Mouse (Mus musculus): Measurements from ENCODE around the gene Cyp8b1.

- no peak for TF ChIP-seq MAX (IDR thresholded peaks at IDR 0.05)
- TF ChIP-seq CTCF (IDR thresholded peaks at IDR 0.05; ENCODE audit: control insufficient read depth, insufficient read depth, insufficient read length) = no peak
- TF ChIP-seq FOSL1 (IDR thresholded peaks at IDR 0.05; ENCODE audit: insufficient read depth, low read length, poor library complexity, severe bottlenecking) = no peak
- TF ChIP-seq USF1 (IDR thresholded peaks at IDR 0.05; ENCODE audit: low read depth) = no peak
- no peak for TF ChIP-seq MYOD1 (IDR thresholded peaks at IDR 0.05; ENCODE audit: control insufficient read depth, insufficient read length, low read depth)
- TF ChIP-seq CEBPB (IDR thresholded peaks at IDR 0.05; ENCODE audit: low read depth) = no peak
- no peak for TF ChIP-seq MYOG (IDR thresholded peaks at IDR 0.05; ENCODE audit: control insufficient read depth, extremely low read depth, insufficient read length)
Measured at GRCm38 (mm10) chr9:121937944-121938355, 21.8 kb upstream of the Cyp8b1 start.

All from C2C12 (cell line).